Mouse (Mus musculus) heart, adult 2 months (tissue): ENCODE data around the gene Pank1. TPM values are rescaled to one million over a fixed set of nuclear protein-coding genes. Genes with fewer than 3 reads are reported as not detected.

Experiments used
- DNase-seq, 2 experiments: peaks; one replicate each; pipeline ENCODE4 v3.0.0; 2021
- H3K27ac ChIP-seq: fragments of 200-600 bp; 2 replicates; pipeline ENCODE4 v1.8.1; 2022
- H3K27me3 ChIP-seq: fragments of 200-500 bp; 2 replicates; pipeline ENCODE4 v1.6.1; 2012; ENCODE audit warnings: mild to moderate bottlenecking, low read length, inconsistent platforms, mixed read lengths; ENCODE audit not compliant: control insufficient read depth, insufficient read depth
- H3K36me3 ChIP-seq: fragments of 200-500 bp; 2 replicates; pipeline ENCODE4 v1.6.1; 2012; ENCODE audit warnings: low read length, inconsistent platforms; ENCODE audit not compliant: control insufficient read depth, insufficient read depth
- H3K4me1 ChIP-seq: fragments of 200-500 bp; 2 replicates; pipeline ENCODE4 v1.6.1; 2011; ENCODE audit warnings: low read length; ENCODE audit not compliant: control insufficient read depth, insufficient read depth
- H3K4me3 ChIP-seq: fragments of 200-600 bp; 2 replicates; pipeline ENCODE4 v1.8.1; 2022
- H3K79me2 ChIP-seq: fragments of 200-500 bp; replicated peaks from 2 replicates; pipeline ENCODE4 v1.6.1; 2012; ENCODE audit warnings: mild to moderate bottlenecking, inconsistent platforms, low read length, moderate library complexity, mixed read lengths; ENCODE audit not compliant: control insufficient read depth, insufficient read depth
- H3K9ac ChIP-seq: fragments of 200-500 bp; 2 replicates; pipeline ENCODE4 v1.6.1; 2012; ENCODE audit warnings: low read depth, mild to moderate bottlenecking, control low read depth, inconsistent platforms, low read length, mixed read lengths
- CTCF ChIP-seq: fragments of 200-600 bp; IDR thresholded peaks from 2 replicates; pipeline ENCODE4 v1.8.1; 2022; ENCODE audit warnings: antibody characterized with exemption, mild to moderate bottlenecking, moderate library complexity
- EP300 ChIP-seq: fragments of 200-500 bp; IDR thresholded peaks from 2 replicates; pipeline ENCODE4 v1.6.1; 2011; ENCODE audit warnings: low read depth, low read length, control low read depth; ENCODE audit not compliant: insufficient read depth
- POLR2A ChIP-seq: fragments of 200-500 bp; IDR thresholded peaks from 2 replicates; pipeline ENCODE4 v1.6.1; 2011; ENCODE audit warnings: mild to moderate bottlenecking, low read depth, low read length, control low read depth; ENCODE audit not compliant: insufficient read depth
- WGBS: fragments of 180-500 bp; shearing (Covaris S2); methylation state at CpG from one replicate; pipeline ENCODE4 v1.1.7; 2018; 5-methylcytosine and 5-hydroxymethylcytosine counted together
- intact Hi-C: fragments of 180-260 bp; cut with DNase I; formaldehyde crosslinking; loops from one replicate; pipeline ENCODE4 v1.15.1; 2025
- microRNA-seq, 2 experiments: library from miRNA; unstranded; fragments of <30 nt; microRNA quantifications; one replicate each; pipeline ENCODE4 v1.2.0; 2021
- polyA plus RNA-seq: library from polyadenylated mRNA; depleted of rRNA; stranded (reverse); fragments of >200 nt; gene quantifications from 2 replicates; pipeline ENCODE4 v1.2.3, GENCODE M21; 2012; rRNA removed
- total RNA-seq, 2 experiments: library from RNA; stranded (reverse); gene quantifications; 2 replicates each; pipeline ENCODE4 v1.2.3; 2021

The Pank1 gene
- total and polyA plus RNA-seq, 3 experiments = 6.5 to 48.3 (median 38.1) TPM

DNA sequence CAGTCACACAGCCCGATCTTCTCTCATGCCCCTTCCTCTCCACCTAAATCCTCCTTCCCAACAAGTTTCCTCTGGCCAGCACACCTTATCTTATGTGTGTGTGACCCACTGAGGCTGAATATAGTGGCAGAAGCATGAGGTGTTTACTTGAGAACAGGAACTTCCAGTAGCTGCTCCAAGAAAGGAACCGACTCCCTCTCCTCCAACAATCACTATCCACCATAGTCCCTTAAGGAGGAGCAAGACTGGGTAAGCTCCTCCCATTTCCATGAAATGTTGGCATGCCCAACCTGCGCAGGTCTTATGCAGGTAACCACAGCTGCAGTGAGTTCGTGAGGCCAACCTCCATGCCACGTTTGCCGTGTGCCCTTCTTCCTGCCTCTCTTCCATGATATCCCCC is 108.5 kb downstream of the Pank1 start:
- no peak overlapping the region for H3K27ac ChIP-seq
- no peak for TF ChIP-seq POLR2A
- no peaks in the 10 kb centered on the region for H3K36me3 ChIP-seq
- no peaks in the 10 kb centered on the region; the same call in 1 of the 2 replicates for H3K4me1 ChIP-seq
- H3K4me3 ChIP-seq = no peak overlapping the region
- H3K9ac ChIP-seq = no peak overlapping the region
- WGBS = 87% methylated on average over 6 of the region's 6 CpGs
- intact Hi-C loops = loop anchor here (5.0 to 10.0 kb wide), 3 partner anchors 83 to 438 kb away; no protein-coding TSS in a partner anchor
- DNase-seq = no peak
- no peaks in the 10 kb centered on the region for H3K79me2 ChIP-seq
- H3K27me3 ChIP-seq = no peaks in the 10 kb centered on the region

DNA sequence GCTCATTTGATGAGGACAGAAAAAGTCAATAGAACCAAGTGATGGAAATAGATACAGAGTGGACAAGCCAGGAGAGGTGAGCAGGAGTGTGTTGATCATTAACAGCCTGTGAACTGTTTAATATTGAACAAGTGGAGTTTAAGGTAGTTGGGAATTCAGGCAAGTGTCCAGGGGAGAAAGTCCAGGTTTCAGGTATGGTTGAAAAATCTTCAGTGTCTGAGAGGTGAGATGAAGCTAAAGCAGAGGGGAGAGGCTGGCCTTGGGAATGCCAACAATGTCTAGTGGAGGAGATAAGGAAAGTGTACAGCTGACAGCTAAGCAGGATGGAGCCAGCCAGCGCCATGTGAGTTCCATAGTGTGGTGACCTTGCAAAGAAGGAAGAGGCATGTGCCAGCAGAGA is 120.5 kb downstream of the Pank1 start:
- no peaks in the 10 kb centered on the region for H3K79me2 ChIP-seq
- no peaks in the 10 kb centered on the region for H3K27me3 ChIP-seq
- TF ChIP-seq POLR2A (no peak), CTCF (no peak), EP300 (no peak)
- no peaks in the 10 kb centered on the region; the same call in 1 of the 2 replicates for H3K4me1 ChIP-seq
- intact Hi-C loops = no loop called here
- no peak overlapping the region for H3K9ac ChIP-seq
- DNase-seq = peak in 1 of 2 experiments; percentile 13
- 25% methylated on average over 1 of the region's 1 CpGs for WGBS
- no peak overlapping the region for H3K27ac ChIP-seq
- H3K4me3 ChIP-seq = no peak overlapping the region
- H3K36me3 ChIP-seq = no peaks in the 10 kb centered on the region

Small RNA genes lying within 50 kb of the gene (microRNA-seq; reads per million reads assigned to microRNA genes)
- 816 to 1,137 reads per million in 2 experiments for gene Mir107

Other genes with a start within 250 kb of the Pank1 start
- gene Ifit1bl2, start 238.7 kb downstream of the Pank1 start, total RNA-seq = 1 to 10 TPM; 1.6 to 2.0 TPM
- 1.0 and 1.9 TPM in 2 replicates for gene Ifit1bl2, start 238.7 kb downstream of the Pank1 start, polyA plus RNA-seq
- 1 to 10 TPM; 1.3 to 1.5 TPM for gene Ifit1, start 238.6 kb downstream of the Pank1 start, total RNA-seq
- gene Ifit1, start 238.6 kb downstream of the Pank1 start, polyA plus RNA-seq = 2.4 and 4.9 TPM in 2 replicates
- gene Slc16a12, start 132.2 kb downstream of the Pank1 start, total RNA-seq = 1 to 10 TPM; 2.0 to 2.7 TPM
- 1.7 and 3.3 TPM in 2 replicates for gene Slc16a12, start 132.2 kb downstream of the Pank1 start, polyA plus RNA-seq
- gene Kif20b, start 42.9 kb upstream of the Pank1 start, total RNA-seq = under 1 TPM; 0.63 to 0.91 TPM
- gene Kif20b, start 42.9 kb upstream of the Pank1 start, polyA plus RNA-seq = 0.06 and 0.76 TPM in 2 replicates